Mouse (Mus musculus): Measurements from ENCODE around the gene Phf1. TPM values are rescaled to one million over a fixed set of nuclear protein-coding genes. Genes with fewer than 3 reads are reported as not detected.

The Phf1 gene
- polyA plus RNA-seq, 1 experiment from 2014 or later: 2.5 TPM

DNA sequence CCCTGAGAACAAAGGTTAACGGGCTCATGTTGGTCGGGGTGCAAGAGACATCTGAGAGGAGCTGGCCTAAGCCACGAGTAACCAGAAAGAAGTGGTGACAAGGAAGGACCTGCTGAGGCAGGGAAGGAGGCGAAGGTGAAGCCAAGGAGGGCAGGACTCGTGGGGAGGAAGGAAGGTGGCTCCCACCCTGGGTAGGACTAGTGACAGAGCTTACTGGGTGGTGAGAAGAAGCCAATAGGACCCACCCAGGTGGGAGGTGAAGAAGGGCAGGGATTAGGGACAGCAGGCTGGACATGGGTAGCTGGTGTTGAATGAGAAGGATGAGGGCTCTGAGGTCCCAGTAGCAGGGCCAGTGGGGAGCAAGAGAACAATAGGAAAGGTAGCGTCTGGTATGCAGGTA, 20.3 kb downstream of the Phf1 start:
- Histone ChIP-seq H3K4me3 (ENCODE audit: low read depth, low read length) (no peak overlapping the region), H3K27me3 (ENCODE audit: insufficient read depth, low read length) (peaks cover 23% of the 10 kb centered on the region), H3K9me3 (ENCODE audit: low read length) (no peaks in the 10 kb centered on the region), H3K4me2 (ENCODE audit: low read depth, low read length) (no peak overlapping the region), H3K27ac (ENCODE audit: low read depth) (no peak overlapping the region), H3K36me3 (replicated peaks; ENCODE audit: insufficient read depth, low read length) (no peaks in the 10 kb centered on the region), H3K9ac (replicated peaks) (no peak overlapping the region), H3K4me1 (ENCODE audit: insufficient read depth) (peaks cover 39% of the 10 kb centered on the region)
- 49% methylated on average over 6 of the region's 6 CpGs for WGBS (ENCODE audit: insufficient replicate concordance)
- no peak for ATAC-seq
- no peak for TF ChIP-seq EP300 (IDR thresholded peaks at IDR 0.05; ENCODE audit: low read depth)
- no peak for TF ChIP-seq CTCF (IDR thresholded peaks at IDR 0.05; ENCODE audit: low read depth)
- no peak for DNase-seq

DNA sequence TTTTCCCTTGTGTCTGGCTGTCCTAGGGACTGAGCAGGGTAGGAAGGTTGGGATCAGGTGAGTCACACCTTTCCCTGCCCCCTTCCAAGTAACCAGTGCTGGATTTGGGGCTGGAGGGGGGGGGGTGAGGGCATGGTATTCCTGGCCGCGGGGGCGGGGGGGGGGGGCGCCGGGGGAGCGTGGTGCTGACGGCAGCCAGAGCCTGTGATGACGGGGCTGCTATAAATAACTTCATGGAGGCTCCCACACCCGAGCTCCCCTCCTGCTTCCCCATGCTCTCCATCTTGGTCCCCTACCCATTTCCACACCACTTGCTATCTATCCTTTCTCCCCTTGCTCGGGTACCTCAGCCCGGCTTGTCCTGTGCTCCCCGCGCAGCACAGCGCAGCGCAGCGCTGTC, 20.9 kb downstream of the Phf1 start:
- no peaks in the 10 kb centered on the region for H3K36me3 ChIP-seq (replicated peaks; ENCODE audit: insufficient read depth, low read length)
- H3K4me3 ChIP-seq (ENCODE audit: low read depth, low read length): no peak overlapping the region
- no peak for TF ChIP-seq CTCF (IDR thresholded peaks at IDR 0.05; ENCODE audit: low read depth)
- no peak for TF ChIP-seq EP300 (IDR thresholded peaks at IDR 0.05; ENCODE audit: low read depth)
- no peak for DNase-seq
- no peaks in the 10 kb centered on the region for H3K9me3 ChIP-seq (ENCODE audit: low read length)
- ATAC-seq: no peak
- no peak overlapping the region for H3K27ac ChIP-seq (ENCODE audit: low read depth)
- no peak overlapping the region for H3K4me2 ChIP-seq (ENCODE audit: low read depth, low read length)
- H3K9ac ChIP-seq (replicated peaks): no peak overlapping the region
- H3K4me1 ChIP-seq (ENCODE audit: insufficient read depth): peaks cover 35% of the 10 kb centered on the region
- H3K27me3 ChIP-seq (ENCODE audit: insufficient read depth, low read length): peaks cover 23% of the 10 kb centered on the region
- 45% methylated on average over 9 of the region's 16 CpGs for WGBS (ENCODE audit: insufficient replicate concordance)

- TF ChIP-seq CTCF (IDR thresholded peaks at IDR 0.05; ENCODE audit: low read depth): no peak
- no peak for TF ChIP-seq EP300 (IDR thresholded peaks at IDR 0.05; ENCODE audit: low read depth)
- no peak for DNase-seq
- Histone ChIP-seq H3K9me3 (ENCODE audit: low read length) (no peaks in the 10 kb centered on the region), H3K9ac (replicated peaks) (peak overlapping the region; percentile 52; the same call in 1 of the 2 replicates), H3K27ac (ENCODE audit: low read depth) (peak overlapping the region; percentile 56), H3K36me3 (replicated peaks; ENCODE audit: insufficient read depth, low read length) (0 out of 2 replicates have a peak, but pooled peaks cover 3% of the 10 kb centered on the region), H3K4me3 (ENCODE audit: low read depth, low read length) (peak overlapping the region; percentile 23), H3K4me1 (ENCODE audit: insufficient read depth) (peaks cover 28% of the 10 kb centered on the region), H3K27me3 (ENCODE audit: insufficient read depth, low read length) (peaks cover 15% of the 10 kb centered on the region; the same call in 1 of the 2 replicates), H3K4me2 (ENCODE audit: low read depth, low read length) (peak overlapping the region; percentile 55)
- WGBS (ENCODE audit: insufficient replicate concordance): 61% methylated on average over 5 of the region's 5 CpGs
- no peak for ATAC-seq
Observed at GRCm38 (mm10) chr17:26956309-26956708, 23.5 kb downstream of the Phf1 start.

DNA sequence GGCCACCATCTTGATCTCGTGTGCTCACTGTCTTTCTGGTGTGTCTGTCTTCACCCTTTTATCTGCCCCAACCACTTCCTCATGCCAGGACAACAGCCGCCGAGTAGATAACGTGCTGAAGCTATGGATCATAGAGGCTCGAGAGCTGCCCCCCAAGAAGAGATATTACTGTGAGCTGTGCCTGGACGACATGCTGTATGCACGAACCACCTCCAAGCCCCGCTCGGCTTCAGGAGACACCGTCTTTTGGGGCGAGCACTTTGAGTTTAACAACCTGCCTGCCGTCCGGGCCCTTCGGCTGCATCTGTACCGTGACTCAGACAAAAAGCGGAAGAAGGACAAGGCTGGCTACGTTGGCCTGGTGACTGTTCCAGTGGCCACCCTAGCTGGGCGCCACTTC, 24.0 kb downstream of the Phf1 start:
- H3K9me3 ChIP-seq (ENCODE audit: low read length): no peaks in the 10 kb centered on the region
- 46% methylated on average over 18 of the region's 18 CpGs for WGBS (ENCODE audit: insufficient replicate concordance)
- peak overlapping the region; percentile 55 for H3K4me2 ChIP-seq (ENCODE audit: low read depth, low read length)
- H3K27ac ChIP-seq (ENCODE audit: low read depth): peak overlapping the region; percentile 56
- 0 out of 2 replicates have a peak, but pooled peaks cover 3% of the 10 kb centered on the region for H3K36me3 ChIP-seq (replicated peaks; ENCODE audit: insufficient read depth, low read length)
- peaks cover 27% of the 10 kb centered on the region for H3K4me1 ChIP-seq (ENCODE audit: insufficient read depth)
- peaks cover 10% of the 10 kb centered on the region; the same call in 1 of the 2 replicates for H3K27me3 ChIP-seq (ENCODE audit: insufficient read depth, low read length)
- DNase-seq: peak; percentile 42
- TF ChIP-seq CTCF (IDR thresholded peaks at IDR 0.05; ENCODE audit: low read depth): no peak
- TF ChIP-seq EP300 (IDR thresholded peaks at IDR 0.05; ENCODE audit: low read depth): peak; percentile 84
- peak overlapping the region; percentile 47 for H3K9ac ChIP-seq (replicated peaks)
- ATAC-seq: peak; percentile 80
- H3K4me3 ChIP-seq (ENCODE audit: low read depth, low read length): peak overlapping the region; percentile 23; the same call in 1 of the 2 replicates

DNA sequence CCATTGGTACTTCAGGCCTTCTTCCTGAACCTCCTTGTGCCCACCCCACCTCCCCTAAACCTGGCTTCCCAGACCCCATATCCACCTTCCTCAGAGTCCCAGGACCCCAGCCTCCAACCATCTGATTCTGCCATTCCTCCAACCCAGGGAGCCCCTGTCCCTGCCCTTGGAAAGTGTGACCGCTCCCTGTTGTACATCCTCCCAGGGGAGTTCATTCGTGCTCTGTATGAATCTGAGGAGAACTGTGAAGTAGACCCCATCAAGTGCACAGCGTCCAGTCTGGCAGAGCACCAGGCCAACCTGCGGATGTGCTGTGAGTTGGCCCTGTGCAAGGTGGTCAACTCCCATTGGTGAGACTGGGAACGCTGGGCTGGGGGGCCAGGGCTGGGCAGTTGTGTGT, 25.0 kb downstream of the Phf1 start:
- Histone ChIP-seq H3K27me3 (ENCODE audit: insufficient read depth, low read length) (0 out of 2 replicates have a peak, but pooled peaks cover 3% of the 10 kb centered on the region), H3K4me3 (ENCODE audit: low read depth, low read length) (no peak overlapping the region), H3K9ac (replicated peaks) (no peak overlapping the region), H3K9me3 (ENCODE audit: low read length) (no peaks in the 10 kb centered on the region), H3K27ac (ENCODE audit: low read depth) (no peak overlapping the region), H3K4me2 (ENCODE audit: low read depth, low read length) (peak overlapping the region; percentile 55; the same call in 1 of the 2 replicates), H3K4me1 (ENCODE audit: insufficient read depth) (peaks cover 18% of the 10 kb centered on the region), H3K36me3 (replicated peaks; ENCODE audit: insufficient read depth, low read length) (0 out of 2 replicates have a peak, but pooled peaks cover 3% of the 10 kb centered on the region)
- WGBS (ENCODE audit: insufficient replicate concordance): 95% methylated on average over 5 of the region's 5 CpGs
- no peak for DNase-seq
- no peak for TF ChIP-seq EP300 (IDR thresholded peaks at IDR 0.05; ENCODE audit: low read depth)
- no peak for TF ChIP-seq CTCF (IDR thresholded peaks at IDR 0.05; ENCODE audit: low read depth)
- ATAC-seq: no peak

DNA sequence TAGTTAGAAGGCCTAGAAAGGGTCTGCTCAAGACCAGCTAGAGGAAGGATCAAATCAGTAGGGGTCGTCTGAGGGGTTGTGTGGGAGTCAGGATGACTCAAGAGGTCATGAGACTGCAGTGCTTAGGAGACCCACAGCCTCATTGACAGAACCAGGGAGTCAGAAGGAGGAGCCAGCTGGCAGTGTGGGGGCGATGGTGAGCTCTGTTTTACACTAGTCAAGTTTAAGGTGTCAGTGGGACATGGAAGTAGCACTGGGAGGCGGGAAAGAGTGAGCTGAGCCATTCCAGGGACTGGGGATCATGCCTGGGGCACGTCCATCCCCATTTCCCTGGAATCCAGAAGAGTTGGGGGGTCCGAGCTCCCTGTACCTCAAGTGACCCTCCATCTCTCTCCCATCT, 26.0 kb downstream of the Phf1 start:
- no peaks in the 10 kb centered on the region for H3K27me3 ChIP-seq (ENCODE audit: insufficient read depth, low read length)
- no peak overlapping the region for H3K9ac ChIP-seq (replicated peaks)
- 62% methylated on average over 5 of the region's 5 CpGs for WGBS (ENCODE audit: insufficient replicate concordance)
- no peak for ATAC-seq
- 0 out of 2 replicates have a peak, but pooled peaks cover 3% of the 10 kb centered on the region for H3K36me3 ChIP-seq (replicated peaks; ENCODE audit: insufficient read depth, low read length)
- no peak for DNase-seq
- no peak overlapping the region for H3K4me3 ChIP-seq (ENCODE audit: low read depth, low read length)
- H3K4me1 ChIP-seq (ENCODE audit: insufficient read depth): peaks cover 18% of the 10 kb centered on the region
- TF ChIP-seq EP300 (IDR thresholded peaks at IDR 0.05; ENCODE audit: low read depth) (no peak), CTCF (IDR thresholded peaks at IDR 0.05; ENCODE audit: low read depth) (0 out of 2 replicates have a peak, but pooled peaks have one; percentile 10)
- H3K27ac ChIP-seq (ENCODE audit: low read depth): no peak overlapping the region
- no peak overlapping the region for H3K4me2 ChIP-seq (ENCODE audit: low read depth, low read length)
- no peaks in the 10 kb centered on the region for H3K9me3 ChIP-seq (ENCODE audit: low read length)

Data from liver, postnatal 0 days (tissue).